In genomic region chr8:110944276-110944876, GRCm38 (mm10) we compare ENCODE assay signal across 12 mouse cellular contexts. TPM values are rescaled to one million over a fixed set of nuclear protein-coding genes. Genes with fewer than 3 reads are reported as not detected.
DNase-seq lines count a peak whose midpoint lies in the region.
"Had no signal": no experiment of that assay in that cellular context is flagged by ENCODE, and none has a peak within 500 bp of the region (broad histone marks: within the 10 kb centered on the region; RNA-seq: fewer than 3 reads in every experiment).

No protein-coding gene starts in this region.

- DNase-seq in gastrocnemius, adult 18-20 months (ENCODE audit: low spot score), result peak; percentile 56
- no peak for DNase-seq in gastrocnemius, postnatal 36 days
- DNase-seq in lung, postnatal 36 days, result peak; percentile 29
- no peak for DNase-seq in lung, postnatal 25 days (ENCODE audit: low spot score)
- DNase-seq in heart, postnatal 10 days, result peak; percentile 45 to 55
- DNase-seq in layer of hippocampus, postnatal 36 days, result no peak
- DNase-seq in frontal cortex, postnatal 36 days (ENCODE audit: low spot score in 2 of 2), result no peak
- DNase-seq in embryo, embryonic 9.5 days (ENCODE audit: extremely low spot score), result no peak
- DNase-seq: adrenal gland, postnatal 10 days; cerebellum, adult 9-10 months; lung, postnatal 14 days; thymus, postnatal 14 days had no signal

- intact Hi-C loops in gastrocnemius, postnatal 36 days (cut with DNase I), result no loop called here
- intact Hi-C loops in heart, postnatal 10 days (cut with DNase I), result no loop called here

RNA-seq across cellular contexts. Expression of gene St3gal2, which starts 24.7 kb away (rescaled TPM):
- 10 to 100 TPM; 45.6 to 54.6 TPM for total RNA-seq in gastrocnemius, adult 18-20 months (2021)
- 10 to 100 TPM; 47.1 to 48.8 TPM for total RNA-seq in gastrocnemius, postnatal 36 days (2021)
- total RNA-seq in heart, postnatal 10 days (2021), result 10 to 100 TPM; 34.4 to 45.3 TPM
- 10 to 100 TPM; 94.9 to 95.6 TPM for total RNA-seq in layer of hippocampus, postnatal 36 days (2021)

RNA-seq across cellular contexts. Expression of gene Fuk, which starts 42.1 kb away (rescaled TPM):
- 1 to 10 TPM; 3.6 to 4.4 TPM for total RNA-seq in gastrocnemius, adult 18-20 months (2021)
- total RNA-seq in gastrocnemius, postnatal 36 days (2021), result 1 to 10 TPM; 3.2 to 3.8 TPM
- 1 to 10 TPM; 6.8 to 8.6 TPM for total RNA-seq in heart, postnatal 10 days (2021)
- 10 to 100 TPM; 20.8 to 24.0 TPM for total RNA-seq in layer of hippocampus, postnatal 36 days (2021)

RNA-seq across cellular contexts. Expression of gene Ddx19a, which starts 53.2 kb away (rescaled TPM):
- total RNA-seq in gastrocnemius, adult 18-20 months (2021), result 10 to 100 TPM; 27.2 to 31.8 TPM
- total RNA-seq in gastrocnemius, postnatal 36 days (2021), result 10 to 100 TPM; 23.2 to 28.6 TPM
- total RNA-seq in heart, postnatal 10 days (2021), result 10 to 100 TPM; 39.2 to 41.1 TPM
- total RNA-seq in layer of hippocampus, postnatal 36 days (2021), result 10 to 100 TPM; 28.9 to 31.0 TPM

Comparison
In these comparisons a context has a peak if more than half of its experiments do, and no peak if none do; other contexts are left out.
1. DNase-seq: peak in gastrocnemius, adult 18-20 months (single experiment), lung, postnatal 36 days (single experiment) and heart, postnatal 10 days (2 of 2); none in gastrocnemius, postnatal 36 days (0 of 2), lung, postnatal 25 days (single experiment), layer of hippocampus, postnatal 36 days (0 of 2), frontal cortex, postnatal 36 days (0 of 2) and embryo, embryonic 9.5 days (single experiment).